Mouse (Mus musculus) adrenal gland, postnatal 36 days (tissue): ENCODE data around the gene Asic1. TPM values are rescaled to one million over a fixed set of nuclear protein-coding genes. Genes with fewer than 3 reads are reported as not detected.
A peak's percentile ranks its signal among the peaks of the same experiment; 100 is the strongest.

Experiments
- DNase-seq, 2 experiments: peaks; one replicate each; pipeline ENCODE4 v3.0.0; 2021; ENCODE audit warnings: mixed read lengths in 1 of 2
- long read RNA-seq, 2 experiments: library from polyadenylated mRNA; stranded (forward); transcript quantifications; one replicate each; pipeline ENCODE4 v2.0.0; 2021; ENCODE audit warnings: borderline sequencing depth in 2 of 2
- total RNA-seq, 2 experiments: library from RNA; stranded (reverse); gene quantifications; 2 replicates each; pipeline ENCODE4 v1.2.3; 2021

The Asic1 gene
- under 1 TPM; 0.53 to 0.56 TPM for total RNA-seq
- long read RNA-seq, experiment 1, result 0 reads
- long read RNA-seq, experiment 2, result 0 reads

- peak; percentile 85 to 88 for DNase-seq
Observed at GRCm38 (mm10) chr15:99670154-99670821, at the start of gene Asic1. TSS of gene Asic1 (plus strand) at chr15:99670368.

- DNase-seq, result no peak
Observed at GRCm38 (mm10) chr15:99622063-99622462, 48.1 kb upstream of the Asic1 start.

GRCm38 (mm10) chr15:99631618-99632017 is 38.5 kb upstream of the Asic1 start:
- DNase-seq, result no peak

- DNase-seq, result no peak
Observed at GRCm38 (mm10) chr15:99634702-99635101, 35.5 kb upstream of the Asic1 start.

- DNase-seq, result no peak
Observed at GRCm38 (mm10) chr15:99637405-99638123, 32.6 kb upstream of the Asic1 start.

- DNase-seq, result no peak
Observed at GRCm38 (mm10) chr15:99638124-99638485, 32.1 kb upstream of the Asic1 start.

- DNase-seq, result no peak
Observed at GRCm38 (mm10) chr15:99642622-99643021, 27.5 kb upstream of the Asic1 start.

GRCm38 (mm10) chr15:99643832-99644231 is 26.3 kb upstream of the Asic1 start:
- DNase-seq, result no peak

GRCm38 (mm10) chr15:99644776-99645175 is 25.4 kb upstream of the Asic1 start:
- DNase-seq, result no peak

GRCm38 (mm10) chr15:99648326-99648725 is 21.8 kb upstream of the Asic1 start:
- no peak for DNase-seq

GRCm38 (mm10) chr15:99649067-99649761 is 21.0 kb upstream of the Asic1 start:
- no peak for DNase-seq

GRCm38 (mm10) chr15:99650304-99650703 is 19.9 kb upstream of the Asic1 start:
- DNase-seq, result no peak

- peak; percentile 96 for DNase-seq
Observed at GRCm38 (mm10) chr15:99651163-99651872, 18.9 kb upstream of the Asic1 start, which contains the start of gene Racgap1. TSS of gene Racgap1 (minus strand) at chr15:99651656.

- DNase-seq, result no peak
Observed at GRCm38 (mm10) chr15:99651984-99652872, 17.9 kb upstream of the Asic1 start.

- no peak for DNase-seq
Observed at GRCm38 (mm10) chr15:99653291-99653690, 16.9 kb upstream of the Asic1 start.

- DNase-seq, result no peak
Observed at GRCm38 (mm10) chr15:99653876-99654275, 16.3 kb upstream of the Asic1 start.

GRCm38 (mm10) chr15:99655956-99656355 is 14.2 kb upstream of the Asic1 start:
- no peak for DNase-seq

- DNase-seq, result no peak
Observed at GRCm38 (mm10) chr15:99658437-99658836, 11.7 kb upstream of the Asic1 start.

GRCm38 (mm10) chr15:99661121-99661830 is 8.9 kb upstream of the Asic1 start:
- DNase-seq, result no peak

GRCm38 (mm10) chr15:99662371-99662770 is 7.8 kb upstream of the Asic1 start:
- DNase-seq, result no peak
